In the genomic region with DNA sequence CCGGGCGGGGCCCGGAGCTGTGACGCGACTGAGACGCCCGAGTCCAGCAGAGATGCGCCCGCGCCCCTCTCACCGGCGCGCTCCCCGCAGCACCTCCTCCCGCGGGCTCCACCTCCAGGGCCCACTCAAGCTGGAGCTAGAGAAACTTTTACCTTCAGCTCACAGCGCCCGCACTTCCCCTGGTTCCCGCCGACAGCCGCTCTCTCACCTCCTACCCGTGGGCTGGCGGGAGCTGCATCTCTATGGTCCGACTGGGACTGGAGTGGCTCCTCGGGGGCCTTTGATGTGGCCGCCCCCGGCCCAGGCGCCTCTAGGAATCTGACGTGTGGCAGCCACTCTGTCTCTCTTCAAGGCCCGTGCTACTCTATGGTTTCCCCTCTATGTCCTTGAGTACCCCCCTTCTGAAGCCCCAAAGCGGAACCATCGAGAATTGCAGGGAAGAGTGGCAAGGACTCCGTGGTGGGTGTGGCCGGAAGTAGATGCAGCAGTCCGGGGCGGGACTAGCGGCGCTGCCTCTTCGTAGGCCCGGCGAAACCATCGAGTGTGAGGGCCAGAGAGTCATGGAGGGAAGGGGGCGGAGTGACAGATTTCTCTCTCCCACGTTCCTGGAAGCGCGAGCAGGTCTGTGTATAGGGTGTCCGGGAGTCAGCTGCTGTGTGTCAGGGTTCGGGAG, we compare ENCODE assay signal across 8 mouse cellular contexts. TPM values are rescaled to one million over a fixed set of nuclear protein-coding genes. Genes with fewer than 3 reads are reported as not detected.
A peak's percentile ranks its signal among the peaks of the same experiment; 100 is the strongest.
DNase-seq lines count a peak whose midpoint lies in the region; ATAC-seq lines count a peak whose summit lies in the region.

Gene Zfp142, minus strand, starts transcription at position 474 of the 673 bp plus-strand sequence.
Gene Bcs1l, plus strand, starts transcription at position 517 of the 673 bp plus-strand sequence.

- peaks cover 5 to 30% of the 10 kb centered on the region in 2 experiments; a peak in 3 of 4 replicates for H3K4me1 ChIP-seq in heart, embryonic 14.5 days (ENCODE audit: control insufficient read depth in 2 of 2, insufficient read depth in 2 of 2, low read length in 2 of 2)
- peaks cover 40% of the 10 kb centered on the region for H3K4me1 ChIP-seq in liver, embryonic 13.5 days (replicated peaks)
- peaks cover 17% of the 10 kb centered on the region for H3K4me1 ChIP-seq in stomach, embryonic 16.5 days (ENCODE audit: control insufficient read depth, insufficient read depth, low read length)

- H3K27ac ChIP-seq in heart, embryonic 14.5 days (replicated peaks in 1 of 2; ENCODE audit: control insufficient read depth in 1 of 2, insufficient read depth in 1 of 2, low read depth in 2 of 2, low read length in 2 of 2), result peak within 1 kb of the TSS; percentile 78 to 85
- peak within 1 kb of the TSS; percentile 86 for H3K27ac ChIP-seq in liver, embryonic 13.5 days
- H3K27ac ChIP-seq in stomach, embryonic 16.5 days (ENCODE audit: low read length), result peak within 1 kb of the TSS; percentile 90

- peak within 1 kb of the TSS; percentile 90 to 96 for H3K4me3 ChIP-seq in heart, embryonic 14.5 days (ENCODE audit: control insufficient read depth in 1 of 2, insufficient read depth in 1 of 2, low read depth in 1 of 2, low read length in 2 of 2)
- H3K4me3 ChIP-seq in liver, embryonic 13.5 days (replicated peaks), result peak within 1 kb of the TSS; percentile 78
- H3K4me3 ChIP-seq in stomach, embryonic 16.5 days (replicated peaks; ENCODE audit: low read length), result peak within 1 kb of the TSS; percentile 91

- peak; percentile 93 for ATAC-seq in CD4-positive, CD25-positive, alpha-beta regulatory T cell, adult 4 months
- ATAC-seq in heart, embryonic 14.5 days (ENCODE audit: insufficient number of reproducible peaks, insufficient read depth, low FRiP score, low read depth), result peak; percentile 98
- peak; percentile 95 for ATAC-seq in liver, embryonic 13.5 days (ENCODE audit: low read depth)
- peak; percentile 99 for ATAC-seq in stomach, embryonic 16.5 days (ENCODE audit: insufficient read depth, low FRiP score)

- H3K9ac ChIP-seq in heart, embryonic 14.5 days (ENCODE audit: low read length), result peak within 1 kb of the TSS; percentile 84
- peak within 1 kb of the TSS; percentile 81 for H3K9ac ChIP-seq in liver, embryonic 13.5 days
- H3K9ac ChIP-seq in stomach, embryonic 16.5 days (ENCODE audit: low read length), result peak within 1 kb of the TSS; percentile 88

- peak within 1 kb of the TSS; percentile 94 for H3K4me2 ChIP-seq in heart, embryonic 14.5 days (ENCODE audit: low read length)
- H3K4me2 ChIP-seq in liver, embryonic 13.5 days, result peak within 1 kb of the TSS; percentile 96
- H3K4me2 ChIP-seq in stomach, embryonic 16.5 days (ENCODE audit: low read depth, low read length), result peak within 1 kb of the TSS; percentile 97

- H3K9me3 ChIP-seq in heart, embryonic 14.5 days (ENCODE audit: control insufficient read depth, low read length), result no peaks in the 10 kb centered on the region
- no peaks in the 10 kb centered on the region for H3K9me3 ChIP-seq in liver, embryonic 13.5 days (replicated peaks)
- no peaks in the 10 kb centered on the region for H3K9me3 ChIP-seq in stomach, embryonic 16.5 days (replicated peaks; ENCODE audit: control insufficient read depth, low read length)

- peak; percentile 94 for DNase-seq in c-Kit-negative CD71-positive TER-119-positive erythroid progenitor cells, embryonic 14.5 days (ENCODE audit: low read depth, low spot score)
- DNase-seq in fibroblast of lung, adult 2 months (ENCODE audit: low read depth), result peak; percentile 99
- DNase-seq in kidney, postnatal 14 days, result peak; percentile 99
- DNase-seq in liver, embryonic 13.5 days, result peak; percentile 96
- DNase-seq in neural tube, embryonic 10.5 days (ENCODE audit: extremely low spot score, low spot score), result peak; percentile 99

- under 1% methylated on average over 47 of the region's 48 CpGs for WGBS in heart, embryonic 14.5 days
- under 1% methylated on average over 48 of the region's 48 CpGs for WGBS in liver, embryonic 13.5 days (ENCODE audit: insufficient replicate concordance)
- under 1% methylated on average over 48 of the region's 48 CpGs for WGBS in stomach, embryonic 16.5 days

- peaks cover 46% of the 10 kb centered on the region for H3K36me3 ChIP-seq in heart, embryonic 14.5 days (ENCODE audit: control insufficient read depth, insufficient read depth, low read length)
- H3K36me3 ChIP-seq in liver, embryonic 13.5 days, result peaks cover 35% of the 10 kb centered on the region
- H3K36me3 ChIP-seq in stomach, embryonic 16.5 days (ENCODE audit: control insufficient read depth, insufficient read depth, low read length), result 0 out of 2 replicates have a peak, but pooled peaks cover 2% of the 10 kb centered on the region

- no peaks in the 10 kb centered on the region for H3K27me3 ChIP-seq in heart, embryonic 14.5 days (ENCODE audit: control insufficient read depth, insufficient read depth, low read length)
- no peaks in the 10 kb centered on the region for H3K27me3 ChIP-seq in liver, embryonic 13.5 days
- H3K27me3 ChIP-seq in stomach, embryonic 16.5 days (ENCODE audit: control insufficient read depth, insufficient read depth, low read length), result no peaks in the 10 kb centered on the region

RNA-seq across cellular contexts. Expression of gene Zfp142, which starts in this region (rescaled TPM):
- 10 to 100 TPM in 1 of 2 experiments, 1 to 10 TPM in 1; 7.2 to 16.2 TPM for polyA plus RNA-seq in CD4-positive, CD25-positive, alpha-beta regulatory T cell, adult 4 months (2017; shearing (Covaris generic))
- 6.5 and 7.3 TPM in 2 replicates for polyA plus RNA-seq in heart, embryonic 14.5 days (2014; fragmentation: Nextera tagmentation; extraction: Ambion mirVana)
- polyA plus RNA-seq in liver, embryonic 13.5 days (2015; fragmentation: Nextera tagmentation; extraction: Ambion mirVana), result 1.8 TPM in 2 replicates
- 5.0 and 5.3 TPM in 2 replicates for polyA plus RNA-seq in stomach, embryonic 16.5 days (2015; fragmentation: Nextera tagmentation; extraction: Ambion mirVana)

RNA-seq across cellular contexts. Expression of gene Bcs1l, which starts in this region (rescaled TPM):
- 10 to 100 TPM; 16.0 to 18.4 TPM for polyA plus RNA-seq in CD4-positive, CD25-positive, alpha-beta regulatory T cell, adult 4 months (2017; shearing (Covaris generic))
- 24.1 and 27.1 TPM in 2 replicates for polyA plus RNA-seq in heart, embryonic 14.5 days (2014; fragmentation: Nextera tagmentation; extraction: Ambion mirVana)
- 13.8 and 14.3 TPM in 2 replicates for polyA plus RNA-seq in liver, embryonic 13.5 days (2015; fragmentation: Nextera tagmentation; extraction: Ambion mirVana)
- polyA plus RNA-seq in stomach, embryonic 16.5 days (2015; fragmentation: Nextera tagmentation; extraction: Ambion mirVana), result 17.0 and 17.2 TPM in 2 replicates

Comparison
In these comparisons a context has a peak if more than half of its experiments do, and no peak if none do; other contexts are left out.
1. Peak in every context shown above with its lines: DNase-seq, ATAC-seq, H3K4me3 ChIP-seq and H3K27ac ChIP-seq.